Mouse (Mus musculus): ENCODE data around the gene Mcemp1. TPM values are rescaled to one million over a fixed set of nuclear protein-coding genes. Genes with fewer than 3 reads are reported as not detected.
A peak's percentile ranks its signal among the peaks of the same experiment; 100 is the strongest.

Gene Mcemp1
- total RNA-seq, 4 experiments from 2014 or later, result 0.17 to 0.40 (median 0.26) TPM; not detected in 1

DNA sequence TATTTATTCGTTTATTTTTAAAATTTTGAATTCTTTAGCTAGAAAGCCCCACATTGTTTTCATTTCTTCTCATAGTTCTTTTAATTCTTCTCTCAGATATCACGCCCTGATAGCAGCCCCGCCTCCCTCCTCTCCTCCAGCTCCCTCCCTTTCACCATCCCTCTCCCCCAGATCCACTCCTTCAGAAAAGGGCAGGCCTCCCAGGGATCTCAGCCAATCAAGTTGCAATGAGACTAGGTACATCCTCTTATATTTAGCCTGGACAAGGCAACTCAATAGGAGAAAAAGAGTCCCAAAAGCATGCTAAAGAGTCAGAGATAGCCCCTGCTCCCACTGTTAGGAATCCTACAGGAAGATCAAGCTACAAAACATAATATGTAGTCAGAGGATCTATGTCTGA is 9.1 kb downstream of the Mcemp1 start:
- no peak for DNase-seq

DNA sequence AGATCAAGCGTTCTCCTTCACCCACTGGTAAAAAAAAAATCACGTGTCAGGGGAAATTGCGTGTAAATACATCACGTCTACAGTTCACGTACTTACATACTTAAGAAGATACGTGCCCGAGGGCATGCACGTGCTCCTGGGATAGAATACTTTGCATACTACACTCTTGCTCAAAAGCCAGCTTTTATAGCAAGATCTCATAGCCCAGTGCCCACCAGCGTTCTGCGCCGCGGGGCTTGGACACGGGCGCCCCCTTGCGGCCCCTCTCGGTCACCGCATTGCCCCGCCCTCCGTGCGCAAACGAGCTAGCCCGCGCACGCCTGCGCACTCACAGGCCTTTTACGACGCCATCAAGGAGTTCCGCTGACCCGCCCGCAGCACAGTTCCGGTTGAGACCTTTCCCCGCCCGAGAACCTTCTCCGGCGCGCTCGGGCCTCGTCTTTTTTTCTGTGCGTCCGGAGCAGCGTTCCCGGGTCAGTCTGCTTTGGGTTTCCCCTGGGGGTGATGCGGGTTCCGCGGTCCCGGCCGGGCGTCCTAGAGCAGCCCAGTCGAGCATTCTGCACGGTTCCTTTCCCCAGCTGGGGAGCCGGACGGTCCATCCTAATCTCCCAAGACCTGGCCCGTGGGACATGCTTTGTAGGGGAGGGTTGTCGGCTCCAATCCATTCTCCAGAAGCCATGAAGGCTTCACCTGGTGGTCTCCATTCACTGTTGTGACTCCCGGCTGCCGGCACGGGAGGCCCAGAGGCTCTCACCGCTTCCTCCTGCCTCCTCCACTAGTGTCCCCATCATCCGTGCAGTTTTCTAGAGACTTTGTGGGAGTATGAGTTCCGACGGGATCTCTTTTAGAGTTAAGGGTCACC is 10.8 kb downstream of the Mcemp1 start, which contains the start of gene Trappc5:
TSS of gene Trappc5 (plus strand) at position 169 of the 862 bp plus-strand sequence.
- peak; percentile 91 for DNase-seq

DNA sequence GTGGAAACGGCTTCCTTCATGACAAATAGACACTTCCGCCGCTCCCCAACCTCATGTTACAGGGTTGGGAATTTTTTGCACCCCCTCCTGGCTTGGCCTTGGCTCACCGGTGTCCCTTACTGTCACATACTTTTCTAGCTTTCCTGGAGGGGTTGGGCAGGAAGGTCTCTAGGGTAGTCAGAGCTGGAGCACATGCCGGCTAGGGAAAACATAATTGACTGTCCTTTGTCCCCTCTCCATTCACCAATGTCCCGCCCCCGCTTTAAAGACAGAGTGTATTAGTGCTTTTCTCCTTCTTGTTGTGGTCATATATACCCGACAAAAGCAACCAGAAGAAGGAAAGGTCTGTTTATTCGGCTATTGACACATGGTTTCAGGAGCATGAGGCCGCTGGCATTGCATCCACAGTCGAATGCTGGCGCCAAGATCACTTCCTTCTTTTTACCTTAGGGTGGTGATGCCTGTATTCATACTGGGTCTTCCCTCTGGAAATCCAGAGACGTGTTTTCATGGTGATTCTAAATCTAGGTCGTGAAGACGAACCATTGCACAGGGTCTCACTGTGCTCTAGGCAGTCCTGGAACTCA is 11.5 kb downstream of the Mcemp1 start:
- no peak for DNase-seq

DNA sequence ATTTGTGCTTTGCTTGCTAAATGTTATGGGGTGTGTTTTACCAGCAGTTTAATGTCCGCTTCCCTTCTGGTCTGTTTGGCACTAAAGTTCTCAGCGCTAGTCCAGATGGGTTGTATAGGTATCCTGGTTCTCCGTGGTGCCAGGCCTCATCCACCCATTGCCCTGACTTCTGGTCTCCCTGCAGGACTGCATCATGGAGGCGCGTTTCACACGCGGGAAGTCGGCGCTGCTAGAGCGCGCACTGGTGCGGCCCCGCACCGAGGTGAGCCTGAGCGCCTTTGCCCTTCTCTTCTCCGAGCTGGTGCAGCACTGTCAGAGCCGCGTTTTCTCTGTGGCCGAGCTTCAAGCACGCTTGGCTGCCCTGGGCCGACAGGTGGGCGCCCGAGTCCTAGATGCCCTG is 13.3 kb downstream of the Mcemp1 start:
- DNase-seq, result no peak

DNA sequence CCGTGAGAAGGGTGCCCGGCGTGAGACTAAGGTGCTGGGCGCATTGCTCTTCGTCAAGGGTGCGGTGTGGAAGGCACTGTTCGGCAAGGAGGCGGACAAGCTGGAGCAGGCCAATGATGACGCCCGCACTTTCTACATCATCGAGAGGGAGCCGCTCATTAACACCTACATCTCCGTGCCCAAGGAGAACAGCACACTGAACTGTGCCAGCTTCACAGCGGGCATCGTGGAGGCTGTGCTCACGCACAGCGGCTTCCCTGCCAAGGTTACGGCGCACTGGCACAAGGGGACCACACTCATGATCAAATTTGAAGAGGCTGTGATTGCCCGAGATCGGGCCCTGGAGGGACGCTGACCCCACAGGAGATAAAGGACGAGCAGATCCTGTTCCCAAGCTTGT is 13.7 kb downstream of the Mcemp1 start:
- no peak for DNase-seq

DNA sequence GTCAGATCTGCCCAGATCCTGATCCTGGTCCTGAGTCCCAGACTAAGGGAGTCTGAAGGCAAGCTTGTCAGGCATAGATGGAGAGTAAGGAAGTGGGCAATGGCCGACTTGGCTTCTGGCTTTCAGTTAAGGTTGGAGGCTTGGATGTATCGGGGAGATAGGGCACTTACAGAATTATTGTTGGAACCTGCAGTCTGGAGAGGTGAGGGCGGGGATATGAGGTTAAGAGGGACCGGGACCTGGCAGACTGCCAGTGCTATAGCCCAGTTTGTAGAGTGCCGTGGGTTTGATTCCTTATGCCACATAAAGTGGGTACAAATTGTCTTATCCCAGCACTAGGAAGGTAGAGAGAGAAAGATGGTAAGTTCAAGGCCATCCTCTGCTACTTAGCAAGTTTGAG is 14.1 kb downstream of the Mcemp1 start:
- no peak for DNase-seq

DNA sequence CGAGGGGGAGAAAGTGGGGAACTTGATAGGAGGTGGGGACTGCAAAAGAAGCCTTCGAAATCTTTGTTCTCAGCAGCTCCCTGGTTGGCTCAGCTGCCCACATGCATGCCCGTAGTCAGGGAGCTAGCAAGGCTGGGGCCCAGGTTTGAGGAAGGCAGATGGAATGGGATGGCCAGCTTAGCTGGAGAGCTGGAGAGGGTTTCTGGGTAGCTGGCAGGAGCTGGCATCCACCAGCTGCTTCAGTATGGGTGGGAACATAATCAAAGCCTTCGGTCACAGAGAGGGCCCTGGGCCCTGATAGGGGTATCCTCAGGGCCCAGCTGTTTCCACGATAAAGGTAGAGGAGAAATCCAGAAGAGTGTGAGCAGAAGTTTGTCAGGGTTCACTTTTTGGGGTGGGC is 16.9 kb downstream of the Mcemp1 start:
- no peak for DNase-seq

DNA sequence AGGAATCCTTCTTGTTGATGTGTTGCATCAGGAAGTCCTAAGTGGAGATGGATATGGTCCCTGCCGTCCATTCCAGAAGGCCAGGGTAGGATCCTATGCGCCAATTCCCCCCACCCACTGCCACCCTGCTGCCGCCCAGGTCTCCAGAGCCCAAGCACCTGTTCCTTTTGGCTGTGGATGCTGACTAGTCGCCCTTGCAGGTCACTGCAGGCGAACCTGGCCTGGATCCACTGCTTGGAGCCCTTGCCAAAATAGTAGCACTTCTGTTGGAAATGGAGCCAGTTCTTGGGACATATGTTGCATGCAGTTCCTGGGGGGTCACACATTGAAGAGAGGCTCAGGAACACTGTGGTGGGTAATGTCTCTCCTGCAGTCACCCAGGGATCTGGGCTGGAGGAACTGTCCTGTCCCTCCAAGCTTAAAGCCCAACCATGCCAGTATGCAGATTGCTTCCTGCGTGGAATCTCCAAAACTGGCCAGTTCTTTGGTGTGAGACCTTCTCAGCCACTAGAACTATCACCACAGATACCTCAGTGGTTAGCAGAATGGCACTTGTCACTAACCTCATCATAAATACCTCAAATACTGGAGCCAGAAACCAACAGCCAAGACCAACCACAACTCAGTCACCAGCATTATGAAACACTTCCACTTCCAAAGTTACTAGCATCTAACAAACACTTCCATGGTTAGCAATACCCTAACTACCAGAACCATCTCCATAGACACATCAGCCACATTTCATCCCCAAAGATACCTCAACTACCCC is 18.0 kb downstream of the Mcemp1 start:
- no peak for DNase-seq

DNA sequence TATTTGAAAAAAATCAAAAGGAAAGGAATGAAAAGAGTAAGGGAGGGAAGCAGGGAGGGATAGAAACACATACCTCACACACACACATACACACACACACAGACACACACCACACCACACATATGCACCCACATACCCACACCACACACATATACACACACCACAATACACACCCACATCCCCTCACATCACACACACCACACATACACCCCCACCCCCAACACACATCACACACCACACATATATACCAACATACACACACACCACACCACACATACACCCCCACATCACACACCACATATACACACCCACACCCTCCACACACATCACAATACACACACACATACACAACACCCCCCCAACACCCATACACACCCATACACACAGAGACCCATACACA is 19.0 kb downstream of the Mcemp1 start:
- no peak for DNase-seq

DNA sequence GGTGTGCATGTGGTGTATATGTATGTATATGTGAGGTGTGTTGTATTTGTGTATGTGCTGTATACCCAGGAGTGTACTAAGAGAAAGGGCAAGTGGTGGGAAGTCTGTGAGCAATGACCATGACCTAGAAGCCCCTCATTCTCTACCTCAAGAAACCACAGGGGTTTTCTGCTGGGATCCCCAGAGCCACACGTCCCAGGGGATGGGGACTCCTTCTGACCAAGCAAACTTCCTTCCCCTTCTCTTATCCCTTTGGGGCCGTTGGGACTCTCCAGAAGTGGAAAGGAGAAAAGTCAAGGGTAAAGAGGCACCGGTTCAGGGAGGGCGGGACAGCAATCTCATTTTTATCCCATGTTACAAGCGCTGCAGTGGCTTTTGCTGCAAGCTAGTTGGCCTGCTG is 19.9 kb downstream of the Mcemp1 start:
- no peak for DNase-seq

DNA sequence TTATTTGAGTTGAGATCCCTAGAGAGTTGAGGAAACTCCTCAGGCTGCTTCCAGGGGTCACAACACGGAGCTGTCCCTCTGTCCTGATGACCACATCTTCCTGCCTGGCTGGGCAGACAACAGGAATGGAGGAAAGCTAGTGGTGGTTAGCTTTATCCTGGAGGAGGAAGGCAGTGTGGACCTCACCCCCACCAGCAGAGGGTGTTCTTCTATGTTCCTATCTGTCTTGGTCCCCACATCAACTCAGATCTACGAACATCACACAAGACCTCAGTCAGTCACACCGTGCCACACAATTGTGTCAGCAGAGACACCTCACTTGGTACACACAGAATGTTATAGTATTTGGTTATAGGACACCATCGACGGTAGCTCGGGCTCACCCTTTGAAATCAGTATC is 22.0 kb downstream of the Mcemp1 start:
- no peak for DNase-seq

DNA sequence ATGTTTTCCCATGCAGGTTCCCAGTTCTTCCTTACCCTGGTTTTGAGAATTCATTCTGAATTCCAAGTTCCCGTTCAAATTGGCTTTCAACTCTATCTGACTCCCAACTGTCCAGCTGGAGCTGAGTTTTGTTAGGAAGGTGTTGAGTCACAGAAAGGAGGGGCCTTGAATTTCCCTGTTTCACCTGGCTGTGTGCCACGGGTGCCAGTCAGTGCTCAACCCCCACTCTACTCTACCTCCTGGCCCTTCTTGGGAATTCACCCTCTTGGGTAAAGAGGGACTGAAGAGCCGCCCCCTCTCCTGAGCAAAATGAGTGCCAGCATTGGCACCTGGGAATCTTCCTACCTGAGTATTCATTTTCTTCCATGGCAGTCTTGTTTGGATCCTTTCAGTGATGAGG is 25.2 kb downstream of the Mcemp1 start:
- DNase-seq, result no peak

DNA sequence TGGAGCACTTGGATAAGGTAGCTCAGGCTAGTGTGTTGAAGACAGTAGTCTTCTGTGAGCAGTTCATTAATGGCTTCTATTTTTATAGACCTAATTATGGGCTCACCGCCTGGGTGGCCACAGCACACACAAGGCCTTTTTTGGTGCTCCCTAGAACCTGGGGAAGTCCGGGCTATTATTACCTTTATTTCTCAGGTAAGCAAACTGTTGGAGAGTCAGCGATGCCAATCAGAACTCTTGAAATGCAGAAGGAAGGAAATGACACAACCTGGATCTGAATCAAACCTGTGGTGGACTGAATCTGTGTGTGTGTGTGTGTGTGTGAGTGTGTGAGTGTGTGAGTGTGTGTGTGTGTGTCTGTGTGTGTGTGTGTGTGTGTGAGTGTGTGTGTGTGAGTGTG is 28.6 kb downstream of the Mcemp1 start, which contains the start of gene Fcer2a:
TSS of gene Fcer2a (minus strand) at position 55 of the 400 bp plus-strand sequence.
- no peak for DNase-seq

DNA sequence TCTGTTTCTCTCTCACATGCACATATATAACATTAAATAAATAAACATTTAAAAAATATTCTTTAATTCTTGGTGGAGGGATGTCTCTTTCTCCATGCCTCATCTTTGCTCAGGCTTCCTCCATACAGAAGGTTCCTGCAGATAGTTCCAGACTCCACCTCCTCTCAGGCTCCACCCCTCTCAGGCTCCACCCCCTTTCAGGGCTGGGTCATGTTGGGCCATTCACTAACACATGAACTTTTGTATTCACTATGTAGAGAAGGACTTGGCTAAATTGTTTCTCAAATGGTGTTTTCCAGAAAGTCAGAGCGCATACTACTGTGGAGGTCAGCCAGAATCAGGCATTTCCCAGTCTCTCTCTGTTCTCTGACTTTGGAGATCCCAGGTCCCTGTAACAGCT is 35.9 kb downstream of the Mcemp1 start:
- no peak for DNase-seq

DNA sequence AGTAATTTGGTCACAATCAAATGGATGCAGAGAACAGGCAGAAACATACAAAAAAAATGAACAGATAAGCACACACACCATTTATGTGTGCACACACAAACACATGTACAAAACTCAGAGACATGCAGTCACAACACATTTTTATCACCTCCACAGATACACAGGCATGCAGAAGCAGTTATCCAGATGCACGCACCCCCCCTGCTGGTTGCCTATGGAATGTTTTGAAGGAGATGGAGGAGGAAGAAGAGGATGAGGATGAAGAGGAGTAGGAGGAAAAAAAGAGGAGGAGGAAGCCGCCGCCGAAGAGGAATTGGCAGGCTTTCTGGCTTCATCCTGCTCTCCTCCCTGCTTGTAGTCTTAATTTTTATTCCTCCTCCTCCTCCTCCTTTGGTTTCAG is 40.2 kb downstream of the Mcemp1 start:
- DNase-seq, result no peak

DNA sequence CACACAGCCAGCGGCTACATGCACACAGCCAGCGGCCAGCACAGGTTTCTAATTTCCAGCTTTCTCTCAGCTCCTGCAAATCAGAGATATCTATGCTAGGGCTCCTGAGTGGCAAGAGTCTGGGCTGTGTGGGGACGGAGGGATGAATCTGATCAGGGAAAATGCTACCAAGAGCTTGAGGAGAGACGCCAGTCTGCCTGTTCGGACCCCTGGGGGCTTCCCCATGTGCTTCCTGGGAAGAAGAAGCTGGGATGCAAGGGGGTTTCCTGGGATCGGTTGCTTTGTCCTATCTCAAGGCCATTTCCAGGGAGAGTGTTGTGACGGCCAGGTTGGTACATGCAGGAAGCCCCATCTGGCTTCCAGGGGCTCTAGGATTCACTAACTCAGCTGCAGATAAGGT is 42.1 kb downstream of the Mcemp1 start:
- no peak for DNase-seq

DNA sequence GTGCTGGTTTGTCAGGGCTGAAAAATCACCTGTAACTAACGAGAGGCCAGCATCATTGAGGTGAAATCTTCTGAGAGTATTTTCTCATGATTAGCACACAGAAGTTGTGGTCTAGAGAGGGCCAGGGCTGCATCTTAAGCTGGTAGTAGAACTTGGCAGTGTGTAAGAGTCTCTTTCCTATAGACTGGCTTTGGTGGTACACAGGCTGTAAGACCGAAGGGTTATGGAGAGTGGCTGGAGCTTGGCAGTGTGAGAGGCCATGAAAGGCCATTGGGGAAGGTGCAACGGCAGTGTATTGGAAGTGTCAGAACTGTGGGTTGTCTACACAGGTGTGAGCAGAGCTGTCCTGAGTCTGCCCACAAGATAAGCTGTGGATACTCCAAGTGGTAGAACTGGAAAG is 44.8 kb downstream of the Mcemp1 start:
- no peak for DNase-seq

DNA sequence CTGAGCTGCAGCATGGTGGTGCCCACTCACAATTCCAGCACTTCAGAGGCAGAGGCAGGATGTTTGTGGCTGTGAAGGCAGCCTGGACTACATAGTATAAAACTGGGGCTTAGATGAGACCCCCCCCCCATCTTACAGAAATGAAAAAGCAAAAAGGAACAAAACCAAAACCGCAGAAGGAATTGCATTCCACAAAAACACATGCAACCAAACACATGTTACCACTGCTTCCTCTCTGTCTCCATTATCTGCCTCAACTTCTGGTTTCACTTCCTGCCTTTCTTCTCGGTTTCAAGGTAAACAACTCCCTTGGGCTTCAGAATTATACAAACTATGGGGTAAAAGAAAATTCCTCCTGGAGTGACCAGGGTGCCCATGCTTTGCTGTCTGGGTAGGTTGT is 46.1 kb downstream of the Mcemp1 start:
- DNase-seq, result no peak

DNA sequence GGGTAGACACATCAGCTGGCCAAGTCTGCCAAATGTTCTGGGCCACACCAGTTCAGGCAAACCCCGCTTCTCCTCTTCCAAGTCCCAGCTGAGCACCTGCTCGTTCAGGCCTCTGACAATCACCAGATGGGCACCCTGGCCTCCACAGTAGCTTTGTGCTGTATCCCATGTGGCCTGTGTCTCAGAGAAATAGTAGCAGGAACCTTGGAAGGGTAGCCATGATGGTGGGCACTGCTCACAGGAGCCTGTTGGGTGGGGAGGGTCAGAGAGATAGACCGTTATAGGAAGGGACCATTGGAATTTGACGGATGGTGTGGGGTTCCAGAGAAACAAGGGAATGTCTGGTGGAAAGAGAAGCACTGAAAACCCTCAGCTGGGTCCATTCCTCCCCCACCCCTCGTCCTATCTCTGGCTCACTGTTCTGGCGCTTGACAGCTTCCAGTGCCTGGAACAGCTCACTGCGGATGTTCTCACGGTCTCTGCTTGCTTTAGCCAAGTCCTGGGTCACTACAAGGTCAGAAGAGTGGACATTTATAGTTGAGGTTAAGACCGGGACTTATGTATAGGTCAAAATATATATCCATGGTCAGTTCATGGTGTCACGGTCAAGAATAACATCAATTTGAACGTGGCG is 51.9 kb downstream of the Mcemp1 start:
- DNase-seq, result no peak

DNA sequence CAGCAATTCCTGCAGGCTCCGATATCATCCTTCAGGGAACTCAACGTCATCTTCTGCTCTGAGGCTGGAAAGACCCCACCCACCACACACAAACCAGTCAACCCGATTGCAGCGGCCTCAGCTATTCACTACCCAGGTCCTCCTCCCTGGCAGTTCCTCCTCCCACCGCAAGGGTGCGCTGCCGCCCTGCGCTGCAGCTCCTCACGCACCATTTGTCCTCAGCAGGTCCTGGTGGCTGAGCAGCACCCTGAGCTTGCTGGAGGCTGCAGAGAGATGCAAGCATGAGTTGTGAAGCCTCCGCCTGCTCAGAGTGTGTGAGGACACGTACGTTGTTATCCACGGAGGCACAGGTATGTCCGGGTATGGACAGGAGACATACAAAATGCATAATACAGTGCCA is 53.0 kb downstream of the Mcemp1 start:
- peak; percentile 32 for DNase-seq
